Mouse (Mus musculus) leukemia stem cell, adult 10-12 weeks (primary cell): ENCODE results near the gene Syp. TPM values are rescaled to one million over a fixed set of nuclear protein-coding genes. Genes with fewer than 3 reads are reported as not detected.

ENCODE experiments used
- polyA plus RNA-seq: library from polyadenylated mRNA; stranded (reverse); fragments of >175 nt; gene quantifications from 2 replicates; pipeline ENCODE4 v1.2.3, GENCODE M21; 2012; ENCODE audit warnings: low replicate concordance

Syp gene
- polyA plus RNA-seq = 0.72 and 1.1 TPM in 2 replicates

GRCm38 (mm10) chrX:7638401-7639091, at the start of gene Syp:
Syp (plus strand) TSS chrX:7638471.

GRCm38 (mm10) chrX:7604879-7605574, 33.2 kb upstream of the Syp start, which contains the start of gene Ccdc22:
Ccdc22 (minus strand) TSS chrX:7605517.

GRCm38 (mm10) chrX:7606783-7607182, 31.5 kb upstream of the Syp start, which contains the start of gene Cacna1f:
Cacna1f (plus strand) TSS chrX:7607083.

GRCm38 (mm10) chrX:7657221-7657639, 19.0 kb downstream of the Syp start, which contains the start of gene Prickle3:
Prickle3 (plus strand) TSS chrX:7657260.

GRCm38 (mm10) chrX:7670921-7671623, 32.8 kb downstream of the Syp start, which contains the start of gene Plp2:
Plp2 (minus strand) TSS chrX:7671390.

GRCm38 (mm10) chrX:7680864-7681263, 42.6 kb downstream of the Syp start, which contains the start of gene Magix:
Magix (minus strand) TSS chrX:7681251.

GRCm38 (mm10) chrX:7696954-7697381, 58.7 kb downstream of the Syp start, which contains the start of gene Gpkow:
Gpkow (plus strand) TSS chrX:7697131.

Other genes with a start within 250 kb of the Syp start
- 15.3 and 26.7 TPM in 2 replicates for gene Foxp3, start 64.8 kb upstream of the Syp start, polyA plus RNA-seq
- gene Ppp1r3f, start 64.2 kb upstream of the Syp start, polyA plus RNA-seq = 0.91 and 1.7 TPM in 2 replicates
- 25.1 and 54.6 TPM in 2 replicates for gene Ccdc22, start 33.0 kb upstream of the Syp start, polyA plus RNA-seq
- gene Cacna1f, start 31.4 kb upstream of the Syp start, polyA plus RNA-seq = 0.05 TPM in 1 of 2 replicates, not detected in the other
- gene Prickle3, start 18.8 kb downstream of the Syp start, polyA plus RNA-seq = 10.3 and 16.1 TPM in 2 replicates
- gene Plp2, start 32.9 kb downstream of the Syp start, polyA plus RNA-seq = 27.4 and 44.2 TPM in 2 replicates
- gene Magix, start 42.8 kb downstream of the Syp start, polyA plus RNA-seq = not detected in 2 replicates
- 1.3 and 5.0 TPM in 2 replicates for gene Gpkow, start 58.7 kb downstream of the Syp start, polyA plus RNA-seq
- gene Wdr45, start 75.9 kb downstream of the Syp start, polyA plus RNA-seq = 6.8 and 9.2 TPM in 2 replicates
- 2.4 and 4.0 TPM in 2 replicates for gene Gm45208, start 83.8 kb downstream of the Syp start, polyA plus RNA-seq
- 10.4 and 37.4 TPM in 2 replicates for gene Praf2, start 90.0 kb downstream of the Syp start, polyA plus RNA-seq
- 6.0 and 7.0 TPM in 2 replicates for gene Ccdc120, start 112.4 kb downstream of the Syp start, polyA plus RNA-seq
- 27.7 and 78.0 TPM in 2 replicates for gene Tfe3, start 124.1 kb downstream of the Syp start, polyA plus RNA-seq
- gene Gripap1, start 151.3 kb downstream of the Syp start, polyA plus RNA-seq = 24.0 and 30.6 TPM in 2 replicates
- gene Kcnd1, start 183.8 kb downstream of the Syp start, polyA plus RNA-seq = 0.39 and 1.3 TPM in 2 replicates
- 121 and 187 TPM in 2 replicates for gene Otud5, start 202.9 kb downstream of the Syp start, polyA plus RNA-seq
- 50.3 and 75.5 TPM in 2 replicates for gene Pim2, start 239.8 kb downstream of the Syp start, polyA plus RNA-seq
- gene Slc35a2, start 245.6 kb downstream of the Syp start, polyA plus RNA-seq = 54.3 and 118 TPM in 2 replicates